In the genomic region with DNA sequence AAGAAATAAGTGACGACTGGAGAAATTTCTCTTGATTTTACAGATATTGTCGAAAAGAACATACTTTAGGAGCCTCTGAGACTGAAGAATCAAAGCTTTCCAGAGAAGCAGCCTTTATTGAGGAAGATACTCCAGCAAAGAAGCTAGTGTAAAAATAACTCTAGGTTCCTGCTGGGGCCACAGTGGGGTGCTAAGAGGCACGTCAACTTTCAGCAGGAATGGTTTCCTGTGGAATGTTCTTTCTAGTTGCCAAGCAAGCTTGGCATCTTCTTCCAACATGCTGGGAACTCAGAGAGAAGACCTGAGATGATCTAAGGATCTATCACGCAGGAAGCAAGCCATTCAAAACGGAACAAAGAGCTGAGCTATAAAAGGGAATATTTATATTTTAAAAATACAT, we compare ENCODE assay signal across 16 mouse cellular contexts.
DNase-seq lines count a peak whose midpoint lies in the region; ATAC-seq lines count a peak whose summit lies in the region.
"Had no signal": no experiment of that assay in that cellular context is flagged by ENCODE, and none has a peak within 500 bp of the region (broad histone marks: within the 10 kb centered on the region; RNA-seq: fewer than 3 reads in every experiment).

No protein-coding gene starts in this region.

- ATAC-seq in cerebellum, adult (ENCODE audit: insufficient number of reproducible peaks, low FRiP score, low TSS enrichment) = no peak
- ATAC-seq: CD4-positive, CD25-positive, alpha-beta regulatory T cell, adult 4 months; forebrain, embryonic 13.5 days; intestine, postnatal 0 days had no signal

- DNase-seq in cerebellum, adult 11-12 months = peak; percentile 6
- peak; percentile 6 for DNase-seq in Muller cell, postnatal 12 days (ENCODE audit: inconsistent ontology term)
- DNase-seq in cerebellum, adult 9-11 months = peak; percentile 1
- DNase-seq in cerebellum, postnatal 36 days = peak; percentile 5 to 19
- no peak for DNase-seq in spleen, postnatal 36 days (ENCODE audit: low spot score in 2 of 2)
- DNase-seq in urinary bladder, postnatal 10 days (ENCODE audit: low spot score) = no peak
- DNase-seq: adrenal gland, postnatal 14 days; B cell, adult 2 months; gastrocnemius, adult 2 months; gastrocnemius, postnatal 25 days; heart, postnatal 36 days; kidney, adult 9 months had no signal

Comparison
In these comparisons a context has a peak if more than half of its experiments do, and no peak if none do; other contexts are left out.
1. DNase-seq: peak in cerebellum, adult 11-12 months (single experiment), Muller cell, postnatal 12 days (single experiment), cerebellum, adult 9-11 months (single experiment) and cerebellum, postnatal 36 days (2 of 2); none in spleen, postnatal 36 days (0 of 2) and urinary bladder, postnatal 10 days (single experiment).